Mouse (Mus musculus): Measurements from ENCODE around the gene Olfml2b.

Olfml2b gene

GRCm38 (mm10) chr1:170632856-170633255, 11.5 kb upstream of the Olfml2b start:
- no peak for TF ChIP-seq POU5F1 (IDR thresholded peaks at IDR 0.05; ENCODE audit: borderline replicate concordance, low read length)
- no peak for TF ChIP-seq CTCF (conservative IDR thresholded peaks at IDR 0.05; ENCODE audit: low read length)
- no peak for TF ChIP-seq NANOG (IDR thresholded peaks at IDR 0.05; ENCODE audit: borderline replicate concordance, low read length)
- no peak overlapping the region for H3K4me3 ChIP-seq (replicated peaks; ENCODE audit: low read length)
- H3K36me3 ChIP-seq (ENCODE audit: insufficient read depth, low read length), result no peaks in the 10 kb centered on the region
- H3K9me3 ChIP-seq (ENCODE audit: low read length), result no peaks in the 10 kb centered on the region
- H3K4me1 ChIP-seq (replicated peaks; ENCODE audit: low read depth, low read length), result peaks cover 5% of the 10 kb centered on the region
- H3K27me3 ChIP-seq (ENCODE audit: insufficient read depth, low read length), result no peaks in the 10 kb centered on the region

- no peak for TF ChIP-seq POU5F1 (IDR thresholded peaks at IDR 0.05; ENCODE audit: borderline replicate concordance, low read length)
- TF ChIP-seq NANOG (IDR thresholded peaks at IDR 0.05; ENCODE audit: borderline replicate concordance, low read length), result no peak
- Histone ChIP-seq H3K27me3 (ENCODE audit: insufficient read depth, low read length) (peaks cover 12% of the 10 kb centered on the region), H3K4me3 (replicated peaks; ENCODE audit: low read length) (no peak overlapping the region), H3K36me3 (ENCODE audit: insufficient read depth, low read length) (no peaks in the 10 kb centered on the region), H3K4me1 (replicated peaks; ENCODE audit: low read depth, low read length) (0 out of 2 replicates have a peak, but pooled peaks cover 2% of the 10 kb centered on the region), H3K9me3 (ENCODE audit: low read length) (0 out of 2 replicates have a peak, but pooled peaks cover 4% of the 10 kb centered on the region)
Measured at GRCm38 (mm10) chr1:170638941-170639340, 5.4 kb upstream of the Olfml2b start.

GRCm38 (mm10) chr1:170645896-170646605, 1.7 kb downstream of the Olfml2b start:
- H3K36me3 ChIP-seq (ENCODE audit: insufficient read depth, low read length), result no peaks in the 10 kb centered on the region
- TF ChIP-seq NANOG (IDR thresholded peaks at IDR 0.05; ENCODE audit: borderline replicate concordance, low read length) (no peak), CTCF (conservative IDR thresholded peaks at IDR 0.05; ENCODE audit: low read length) (no peak), POU5F1 (IDR thresholded peaks at IDR 0.05; ENCODE audit: borderline replicate concordance, low read length) (no peak)
- H3K27me3 ChIP-seq (ENCODE audit: insufficient read depth, low read length), result peaks cover 20% of the 10 kb centered on the region
- no peak overlapping the region for H3K4me3 ChIP-seq (replicated peaks; ENCODE audit: low read length)
- H3K9me3 ChIP-seq (ENCODE audit: low read length), result peaks cover 13% of the 10 kb centered on the region
- peaks cover 21% of the 10 kb centered on the region for H3K4me1 ChIP-seq (replicated peaks; ENCODE audit: low read depth, low read length)

GRCm38 (mm10) chr1:170646606-170647287, 2.4 kb downstream of the Olfml2b start:
- no peak for TF ChIP-seq CTCF (conservative IDR thresholded peaks at IDR 0.05; ENCODE audit: low read length)
- TF ChIP-seq POU5F1 (IDR thresholded peaks at IDR 0.05; ENCODE audit: borderline replicate concordance, low read length), result no peak
- TF ChIP-seq NANOG (IDR thresholded peaks at IDR 0.05; ENCODE audit: borderline replicate concordance, low read length), result no peak
- no peak overlapping the region for H3K4me3 ChIP-seq (replicated peaks; ENCODE audit: low read length)
- H3K36me3 ChIP-seq (ENCODE audit: insufficient read depth, low read length), result no peaks in the 10 kb centered on the region
- peaks cover 27% of the 10 kb centered on the region for H3K4me1 ChIP-seq (replicated peaks; ENCODE audit: low read depth, low read length)
- peaks cover 20% of the 10 kb centered on the region for H3K27me3 ChIP-seq (ENCODE audit: insufficient read depth, low read length)
- peaks cover 13% of the 10 kb centered on the region for H3K9me3 ChIP-seq (ENCODE audit: low read length)

GRCm38 (mm10) chr1:170647381-170647780, 3.0 kb downstream of the Olfml2b start:
- Histone ChIP-seq H3K4me1 (replicated peaks; ENCODE audit: low read depth, low read length) (peaks cover 34% of the 10 kb centered on the region), H3K36me3 (ENCODE audit: insufficient read depth, low read length) (no peaks in the 10 kb centered on the region), H3K27me3 (ENCODE audit: insufficient read depth, low read length) (peaks cover 20% of the 10 kb centered on the region), H3K4me3 (replicated peaks; ENCODE audit: low read length) (no peak overlapping the region), H3K9me3 (ENCODE audit: low read length) (peaks cover 13% of the 10 kb centered on the region)
- TF ChIP-seq NANOG (IDR thresholded peaks at IDR 0.05; ENCODE audit: borderline replicate concordance, low read length) (no peak), POU5F1 (IDR thresholded peaks at IDR 0.05; ENCODE audit: borderline replicate concordance, low read length) (no peak), CTCF (conservative IDR thresholded peaks at IDR 0.05; ENCODE audit: low read length) (no peak)

- H3K9me3 ChIP-seq (ENCODE audit: low read length), result peaks cover 13% of the 10 kb centered on the region
- no peak for TF ChIP-seq NANOG (IDR thresholded peaks at IDR 0.05; ENCODE audit: borderline replicate concordance, low read length)
- TF ChIP-seq POU5F1 (IDR thresholded peaks at IDR 0.05; ENCODE audit: borderline replicate concordance, low read length), result no peak
- no peak for TF ChIP-seq CTCF (conservative IDR thresholded peaks at IDR 0.05; ENCODE audit: low read length)
- H3K4me1 ChIP-seq (replicated peaks; ENCODE audit: low read depth, low read length), result peaks cover 39% of the 10 kb centered on the region
- H3K27me3 ChIP-seq (ENCODE audit: insufficient read depth, low read length), result peaks cover 20% of the 10 kb centered on the region
- no peak overlapping the region for H3K4me3 ChIP-seq (replicated peaks; ENCODE audit: low read length)
- no peaks in the 10 kb centered on the region for H3K36me3 ChIP-seq (ENCODE audit: insufficient read depth, low read length)
Measured at GRCm38 (mm10) chr1:170647971-170648514, 3.7 kb downstream of the Olfml2b start.

GRCm38 (mm10) chr1:170651046-170651723, 6.9 kb downstream of the Olfml2b start:
- H3K4me3 ChIP-seq (replicated peaks; ENCODE audit: low read length), result no peak overlapping the region
- TF ChIP-seq POU5F1 (IDR thresholded peaks at IDR 0.05; ENCODE audit: borderline replicate concordance, low read length) (no peak), CTCF (conservative IDR thresholded peaks at IDR 0.05; ENCODE audit: low read length) (no peak), NANOG (IDR thresholded peaks at IDR 0.05; ENCODE audit: borderline replicate concordance, low read length) (no peak)
- peaks cover 3% of the 10 kb centered on the region; the same call in 1 of the 2 replicates for H3K27me3 ChIP-seq (ENCODE audit: insufficient read depth, low read length)
- no peaks in the 10 kb centered on the region for H3K36me3 ChIP-seq (ENCODE audit: insufficient read depth, low read length)
- H3K9me3 ChIP-seq (ENCODE audit: low read length), result no peaks in the 10 kb centered on the region
- H3K4me1 ChIP-seq (replicated peaks; ENCODE audit: low read depth, low read length), result peaks cover 36% of the 10 kb centered on the region

Data from E14TG2a.4 (cell line).